Mouse (Mus musculus) midbrain, postnatal 0 days (tissue): ENCODE results near the gene Pla2g2f. TPM values are rescaled to one million over a fixed set of nuclear protein-coding genes. Genes with fewer than 3 reads are reported as not detected.

Experiments
- ATAC-seq: fragments of 200-750 bp; cut with Nextera tagmentation; 2 replicates; pipeline ENCODE4 v1.8.0; 2017; ENCODE audit warnings: moderate number of reproducible peaks, mild to moderate bottlenecking, moderate TSS enrichment, moderate library complexity; ENCODE audit not compliant: low FRiP score
- DNase-seq: peaks from one replicate; pipeline ENCODE4 v3.0.0-alpha.2; 2015; ENCODE audit warnings: low spot score
- H3K27ac ChIP-seq: fragments of 300-500 bp; sonication (generic); 2 replicates; pipeline ENCODE4 v1.5.1; 2014; ENCODE audit warnings: low read depth, mild to moderate bottlenecking, low read length, mixed read lengths
- H3K27me3 ChIP-seq: fragments of 300-500 bp; sonication (generic); 2 replicates; pipeline ENCODE4 v1.6.1; 2014; ENCODE audit warnings: low read length, control low read depth, mixed read lengths; ENCODE audit not compliant: insufficient read depth
- H3K36me3 ChIP-seq: fragments of 300-500 bp; sonication (generic); 2 replicates; pipeline ENCODE4 v1.6.1; 2014; ENCODE audit warnings: low read length, control low read depth, mixed read lengths; ENCODE audit not compliant: insufficient read depth
- H3K4me1 ChIP-seq: fragments of 300-500 bp; sonication (generic); 2 replicates; pipeline ENCODE4 v1.6.1; 2014; ENCODE audit warnings: mild to moderate bottlenecking, control low read depth, antibody characterized with exemption, low read length, mixed read lengths; ENCODE audit not compliant: insufficient read depth
- H3K4me2 ChIP-seq: fragments of 300-500 bp; sonication (generic); 2 replicates; pipeline ENCODE4 v1.6.1; 2014; ENCODE audit warnings: low read depth, mild to moderate bottlenecking, low read length, mixed read lengths; ENCODE audit not compliant: poor library complexity, severe bottlenecking
- H3K4me3 ChIP-seq: fragments of 300-500 bp; sonication (generic); 2 replicates; pipeline ENCODE4 v1.5.1; 2014; ENCODE audit warnings: low read depth, mild to moderate bottlenecking, low read length, moderate library complexity
- H3K9ac ChIP-seq: fragments of 300-500 bp; sonication (generic); replicated peaks from 2 replicates; pipeline ENCODE4 v1.6.1; 2014; ENCODE audit warnings: mild to moderate bottlenecking, low read length, moderate library complexity, mixed read lengths; ENCODE audit not compliant: poor library complexity, severe bottlenecking
- H3K9me3 ChIP-seq: fragments of 300-500 bp; sonication (generic); 2 replicates; pipeline ENCODE4 v1.6.1; 2016; ENCODE audit warnings: low read length, control low read depth
- CTCF ChIP-seq: IDR thresholded peaks from 2 replicates; pipeline ENCODE4 v1.5.1; 2016; ENCODE audit warnings: antibody characterized with exemption, mild to moderate bottlenecking
- WGBS: fragments of 180-500 bp; shearing (Covaris S2); extraction: QIAGEN DNeasy Blood & Tissue Kit; methylation state at CpG from one replicate; pipeline ENCODE4 v1.1.7; 2014; 5-methylcytosine and 5-hydroxymethylcytosine counted together
- polyA plus RNA-seq: library from polyadenylated mRNA; unstranded; fragments of >200 nt; fragmentation: Nextera tagmentation; extraction: Ambion mirVana; gene quantifications from 2 replicates; pipeline ENCODE4 v1.2.1, GENCODE M21; 2015
- total RNA-seq: library from RNA; depleted of rRNA; stranded (reverse); fragments of >200 nt; gene quantifications from 2 replicates; pipeline ENCODE4 v1.2.3, GENCODE M21; 2014

Pla2g2f gene
- total and polyA plus RNA-seq, 2 experiments from 2014 or later: 1.9 TPM; not detected in 1

- WGBS: 22% methylated on average over 9 of the region's 9 CpGs
- Histone ChIP-seq H3K9me3 (no peaks in the 10 kb centered on the region), H3K4me3 (no peak overlapping the region), H3K27ac (no peak overlapping the region), H3K36me3 (no peaks in the 10 kb centered on the region), H3K27me3 (no peaks in the 10 kb centered on the region), H3K4me1 (peaks cover 11% of the 10 kb centered on the region), H3K4me2 (no peak overlapping the region), H3K9ac (no peak overlapping the region)
- DNase-seq: peak; percentile 88
- no peak for TF ChIP-seq CTCF
- peak; percentile 48; the same call in 1 of the 2 replicates for ATAC-seq
Measured at GRCm38 (mm10) chr4:138729018-138729703, 28.3 kb downstream of the Pla2g2f start.

GRCm38 (mm10) chr4:138725751-138726150, 31.7 kb downstream of the Pla2g2f start:
- no peak overlapping the region for H3K27ac ChIP-seq
- H3K4me3 ChIP-seq: no peak overlapping the region
- H3K9ac ChIP-seq: no peak overlapping the region
- TF ChIP-seq CTCF: no peak
- DNase-seq (peak; percentile 57), ATAC-seq (no peak)
- WGBS: 74% methylated on average over 5 of the region's 5 CpGs
- H3K9me3 ChIP-seq: no peaks in the 10 kb centered on the region
- no peaks in the 10 kb centered on the region for H3K36me3 ChIP-seq
- no peaks in the 10 kb centered on the region for H3K27me3 ChIP-seq
- H3K4me1 ChIP-seq: peaks cover 11% of the 10 kb centered on the region
- peak overlapping the region; percentile 63; the same call in 1 of the 2 replicates for H3K4me2 ChIP-seq

- WGBS: 4% methylated on average over 13 of the region's 13 CpGs
- 0 out of 2 replicates have a peak overlapping the region, but pooled peaks have one; percentile 43 for H3K27ac ChIP-seq
- no peaks in the 10 kb centered on the region for H3K27me3 ChIP-seq
- peaks cover 11% of the 10 kb centered on the region for H3K4me1 ChIP-seq
- peak overlapping the region; percentile 33 for H3K4me3 ChIP-seq
- H3K36me3 ChIP-seq: peaks cover 5% of the 10 kb centered on the region; the same call in 1 of the 2 replicates
- no peak for TF ChIP-seq CTCF
- H3K9ac ChIP-seq: peak overlapping the region; percentile 37; the same call in 1 of the 2 replicates
- DNase-seq: peak; percentile 75
- no peaks in the 10 kb centered on the region for H3K9me3 ChIP-seq
- ATAC-seq: peak; percentile 83
- peak overlapping the region; percentile 63 for H3K4me2 ChIP-seq
Measured at GRCm38 (mm10) chr4:138725127-138725461, 32.3 kb downstream of the Pla2g2f start.

- Histone ChIP-seq H3K27ac (peak within 1 kb of the TSS; percentile 43; the same call in 1 of the 2 replicates), H3K4me2 (peak within 1 kb of the TSS; percentile 63), H3K36me3 (peaks cover 5% of the 10 kb centered on the region; the same call in 1 of the 2 replicates), H3K9ac (peak within 1 kb of the TSS; percentile 37; the same call in 1 of the 2 replicates), H3K4me1 (peaks cover 11% of the 10 kb centered on the region), H3K9me3 (no peaks in the 10 kb centered on the region), H3K27me3 (no peaks in the 10 kb centered on the region), H3K4me3 (peak within 1 kb of the TSS; percentile 33)
- no peak for DNase-seq
- no peak for TF ChIP-seq CTCF
- WGBS: 51% methylated on average over 18 of the region's 18 CpGs
- ATAC-seq: no peak
Measured at GRCm38 (mm10) chr4:138724354-138725126, 32.9 kb downstream of the Pla2g2f start, which contains the start of gene Pla2g2c. Pla2g2c (plus strand) TSS chr4:138724792.

- H3K4me3 ChIP-seq: no peak overlapping the region
- DNase-seq: no peak
- no peaks in the 10 kb centered on the region for H3K9me3 ChIP-seq
- no peak overlapping the region for H3K9ac ChIP-seq
- no peak overlapping the region for H3K27ac ChIP-seq
- 0 out of 2 replicates have a peak overlapping the region, but pooled peaks have one; percentile 63 for H3K4me2 ChIP-seq
- H3K27me3 ChIP-seq: no peaks in the 10 kb centered on the region
- ATAC-seq: no peak
- 69% methylated on average over 15 of the region's 15 CpGs for WGBS
- no peak for TF ChIP-seq CTCF
- peaks cover 5% of the 10 kb centered on the region; the same call in 1 of the 2 replicates for H3K36me3 ChIP-seq
- peaks cover 11% of the 10 kb centered on the region for H3K4me1 ChIP-seq
Measured at GRCm38 (mm10) chr4:138723493-138724281, 33.7 kb downstream of the Pla2g2f start.
